Mouse (Mus musculus): ENCODE measurements around the gene Snx4.
A peak's percentile ranks its signal among the peaks of the same experiment; 100 is the strongest.

Gene Snx4

DNA sequence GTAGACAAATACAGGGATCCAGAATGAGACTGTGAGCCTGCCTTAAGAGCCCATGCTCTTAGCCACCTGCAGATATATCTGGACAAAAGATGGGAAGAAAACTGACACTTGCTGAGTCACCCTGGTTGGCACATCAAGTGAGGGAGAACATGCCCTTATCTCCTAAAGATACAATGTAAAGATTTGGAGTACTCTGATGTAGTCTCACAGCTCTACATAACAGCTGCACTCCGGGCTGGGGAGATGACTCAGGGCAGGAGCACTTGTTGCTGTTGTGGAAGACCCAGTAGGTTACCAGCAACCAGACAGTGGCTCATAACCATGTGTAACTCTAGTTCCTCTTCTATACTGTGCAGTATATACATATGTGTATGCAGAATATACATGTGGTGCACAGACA lies 31.8 kb downstream of the Snx4 start:
- DNase-seq = no peak

DNA sequence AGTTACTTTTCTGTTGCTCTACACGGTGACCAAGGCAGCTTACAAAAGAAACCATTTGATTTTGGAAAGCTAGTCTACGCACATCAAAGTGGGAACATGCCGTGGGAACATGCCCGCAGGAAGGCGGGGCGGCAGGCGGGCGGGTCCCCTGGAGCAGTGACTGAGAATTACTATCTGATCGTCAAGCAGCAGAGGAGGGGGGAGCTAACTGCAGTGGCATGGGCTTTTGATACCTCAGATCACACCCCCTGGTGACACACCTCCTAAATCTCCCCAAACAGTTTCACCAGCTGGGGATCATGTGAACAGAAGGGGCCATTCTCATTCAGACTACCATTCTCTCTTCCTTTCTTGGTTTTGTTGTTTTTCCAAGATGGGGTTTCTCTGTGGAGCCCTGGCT lies 37.3 kb downstream of the Snx4 start:
- DNase-seq = no peak

DNA sequence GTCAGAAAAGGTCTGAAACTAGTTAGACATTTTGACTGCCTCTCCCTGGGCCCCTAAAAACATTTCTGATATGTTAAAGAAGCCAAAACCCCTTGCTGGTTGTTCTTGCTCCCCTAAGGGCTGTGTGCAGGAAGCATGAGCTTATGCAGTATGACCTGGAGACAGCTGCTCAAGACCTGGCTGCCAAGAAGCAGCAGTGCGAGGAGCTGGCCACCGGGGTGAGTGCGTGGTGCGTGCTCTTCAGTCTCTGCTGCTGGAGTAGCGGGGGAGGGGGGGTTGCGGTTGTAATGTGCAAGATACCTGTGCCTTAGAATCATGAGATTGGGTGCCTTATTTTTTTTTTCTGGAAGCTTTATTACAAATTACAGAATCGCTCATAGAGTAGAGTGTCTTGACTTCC lies 38.7 kb downstream of the Snx4 start:
- DNase-seq = no peak

DNA sequence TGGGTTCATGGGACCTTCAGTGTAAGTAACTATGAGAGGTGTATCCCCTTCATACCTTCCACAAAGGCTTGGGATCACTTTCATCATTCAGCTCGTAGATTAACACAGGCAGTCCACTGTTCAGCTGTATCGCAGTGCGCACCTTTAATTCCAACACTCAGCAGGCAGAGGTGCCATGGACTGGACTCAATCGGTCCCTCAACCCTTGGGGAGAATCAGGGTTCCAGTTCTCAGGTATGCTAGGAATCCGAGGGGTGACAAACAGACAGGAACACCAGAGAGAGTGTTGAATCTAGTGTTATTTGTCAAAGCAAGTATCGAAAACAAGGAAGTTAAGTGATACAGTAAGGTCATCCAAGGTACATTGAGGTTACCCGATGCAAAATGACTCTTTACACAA lies 41.0 kb downstream of the Snx4 start:
- DNase-seq = no peak

DNA sequence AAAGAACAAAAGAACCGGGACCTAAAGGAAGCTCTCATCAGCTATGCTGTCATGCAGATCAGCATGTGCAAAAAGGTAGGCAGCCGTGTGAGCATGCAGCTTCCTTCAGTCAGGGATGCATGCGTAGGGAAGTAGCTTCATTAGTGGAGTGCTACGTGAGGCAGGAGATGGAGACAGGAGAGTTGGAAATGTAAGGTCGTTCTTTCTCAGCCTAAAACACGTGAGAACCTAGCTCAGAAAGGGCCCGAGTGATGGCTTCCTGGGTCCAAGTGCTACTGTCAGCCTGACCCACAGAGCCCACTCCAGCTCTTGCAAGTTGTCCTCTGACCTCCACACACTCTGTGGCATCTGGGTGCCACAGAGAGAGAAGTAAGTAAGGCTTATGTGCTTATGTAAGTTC lies 43.4 kb downstream of the Snx4 start:
- DNase-seq = no peak

DNA sequence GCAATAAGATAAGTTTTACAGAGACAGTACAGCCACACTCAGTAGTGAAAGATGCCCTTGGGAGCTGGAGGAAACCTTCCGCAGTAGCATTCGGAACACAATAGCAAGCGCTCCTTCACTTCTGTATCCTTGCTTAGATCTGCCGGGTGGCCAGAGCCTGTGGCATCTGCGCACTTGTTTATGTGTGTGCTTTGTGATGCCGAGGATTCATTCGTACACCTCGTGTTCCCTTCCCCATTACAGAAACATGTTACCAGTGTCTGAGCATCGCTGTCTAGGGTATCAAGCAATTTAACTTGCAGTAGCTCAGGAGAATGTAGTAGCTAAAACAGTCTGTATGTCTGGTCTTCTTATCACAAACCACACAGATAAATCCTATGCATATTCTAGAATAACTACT lies 44.1 kb downstream of the Snx4 start:
- DNase-seq = no peak

DNA sequence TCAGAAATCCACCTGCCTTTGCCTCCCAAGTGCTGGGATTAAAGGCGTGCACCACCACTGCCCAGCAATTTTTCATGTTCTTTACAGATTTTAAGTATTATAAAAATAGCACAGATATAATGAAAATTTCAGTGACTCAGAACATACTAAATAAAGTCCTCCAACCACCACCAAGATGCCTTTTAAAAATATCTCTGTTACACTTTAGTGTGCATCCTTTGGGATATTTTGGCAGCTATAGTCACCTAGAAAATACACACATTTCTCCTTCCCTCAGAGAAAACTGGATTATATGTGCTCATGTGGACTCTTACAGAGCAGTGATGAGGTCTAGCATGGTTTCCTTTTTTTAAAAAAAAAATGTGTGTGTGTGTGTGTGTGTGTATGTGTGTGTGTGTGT lies 46.3 kb downstream of the Snx4 start:
- DNase-seq = no peak

DNA sequence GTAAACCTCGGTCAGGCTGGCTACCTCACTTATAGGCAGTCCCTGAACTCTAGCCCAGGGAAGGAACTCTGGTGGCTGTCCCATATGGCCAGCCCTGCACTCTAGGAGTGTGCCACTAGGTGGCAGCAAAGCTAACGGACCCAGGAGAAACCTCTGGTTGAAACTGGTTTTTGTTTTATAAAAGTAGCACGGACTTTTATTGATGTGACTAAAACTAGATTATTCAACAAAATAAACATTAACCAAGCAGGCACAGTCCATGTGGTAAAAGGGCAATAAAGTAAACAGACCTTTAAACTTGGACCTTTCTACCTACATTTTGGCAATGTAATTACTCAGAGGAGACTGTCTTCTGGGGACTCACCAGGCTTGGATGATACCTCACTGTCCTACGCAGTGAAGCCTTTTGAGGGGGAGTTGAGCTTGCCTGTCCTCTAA lies 55.4 kb downstream of the Snx4 start:
- DNase-seq = peak; percentile 55

DNA sequence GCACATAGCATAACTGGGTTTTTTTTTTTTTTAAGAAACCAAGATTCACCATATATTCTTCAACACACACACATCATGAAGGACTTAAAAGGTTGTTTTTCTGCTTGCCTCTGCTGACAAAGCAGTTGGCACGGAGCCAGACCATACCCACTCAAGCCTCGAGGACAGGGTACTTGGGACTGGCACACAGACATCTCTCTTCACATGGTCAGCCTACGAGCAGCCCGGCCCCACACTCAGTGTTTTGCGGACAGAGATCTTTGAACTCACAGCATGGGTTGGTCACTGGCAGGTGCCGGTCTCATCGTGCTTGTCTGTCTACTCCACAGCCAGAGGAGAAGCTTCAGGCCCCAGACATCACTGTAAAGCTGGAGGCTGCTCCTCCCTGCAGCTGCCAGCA lies 56.5 kb downstream of the Snx4 start:
- DNase-seq = no peak

DNA sequence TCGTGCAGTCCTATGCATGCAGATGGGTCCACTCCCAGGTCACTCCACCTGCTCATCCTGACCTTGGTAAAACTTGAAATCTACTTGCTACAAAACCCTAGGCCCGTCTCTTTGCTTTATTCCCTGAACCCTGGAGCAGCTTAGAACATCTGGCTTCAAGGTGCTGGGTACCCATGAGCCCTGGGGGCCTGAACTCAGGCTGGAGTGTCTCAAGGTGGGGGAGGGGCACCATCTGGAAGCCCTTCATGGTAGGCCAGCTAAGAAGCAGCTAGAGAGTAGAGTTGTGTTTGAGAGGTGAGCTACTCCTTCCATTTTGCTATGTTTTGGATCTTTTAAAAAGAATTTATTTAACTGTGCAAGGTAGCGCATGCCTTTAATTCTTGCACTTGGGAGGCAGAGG lies 57.8 kb downstream of the Snx4 start:
- no peak for DNase-seq

DNA sequence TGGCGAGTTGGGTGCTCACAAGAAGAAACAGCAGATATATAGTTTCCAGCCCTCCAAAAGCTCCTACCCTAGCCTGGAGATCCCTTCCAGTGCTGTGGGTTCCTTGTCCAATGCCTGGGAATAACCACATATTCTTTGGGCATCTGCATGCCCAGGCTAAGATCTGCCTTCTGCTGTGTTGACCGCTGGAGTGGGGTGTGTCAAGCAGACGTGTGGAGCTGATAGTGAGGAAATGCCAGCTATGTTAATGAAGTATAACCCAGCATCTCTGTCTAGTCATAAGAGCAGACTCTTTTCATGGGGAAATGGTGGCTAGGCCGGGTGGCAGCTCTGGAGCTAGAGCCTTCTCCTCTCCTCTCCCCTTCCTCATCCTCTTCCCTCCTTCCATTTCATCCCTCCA lies 64.4 kb downstream of the Snx4 start:
- DNase-seq = no peak

DNA sequence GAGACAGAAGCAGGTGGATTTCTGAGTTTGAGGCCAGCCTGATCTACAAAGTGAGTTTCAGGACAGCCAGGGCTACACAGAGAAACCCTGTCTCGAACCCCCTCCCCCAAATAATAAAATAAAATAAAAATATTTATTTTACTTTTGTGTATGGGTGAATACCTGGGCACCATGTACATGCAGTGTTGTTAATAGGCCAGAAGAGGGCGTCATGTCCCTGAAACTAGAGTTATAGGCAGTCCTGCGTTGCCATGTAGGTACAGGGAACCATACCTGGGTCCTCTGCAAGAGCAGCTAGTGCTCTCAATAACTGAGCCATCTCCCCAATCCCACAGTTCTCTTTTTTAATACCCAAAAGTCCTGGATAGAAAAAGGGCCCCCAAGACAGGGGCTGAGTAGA lies 66.4 kb downstream of the Snx4 start:
- no peak for DNase-seq

DNA sequence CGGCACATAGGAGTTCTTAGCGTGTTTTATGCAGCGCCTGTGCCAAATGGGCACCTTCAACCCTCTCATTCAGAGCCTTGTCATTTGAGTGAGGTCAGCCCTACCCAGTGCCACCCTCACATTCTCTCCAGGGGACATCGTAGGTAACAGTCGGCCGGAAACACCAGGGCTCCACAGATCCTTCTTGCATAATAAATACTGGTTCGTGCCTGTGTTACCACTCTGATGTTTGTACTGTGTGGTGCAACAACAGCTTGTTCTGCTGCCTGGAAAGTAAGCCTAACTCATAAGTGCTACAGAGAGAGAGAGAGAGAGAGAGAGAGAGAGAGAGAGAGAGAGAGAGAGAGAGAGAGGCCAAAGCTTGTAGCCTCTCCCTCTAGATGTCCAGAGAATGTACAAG lies 66.8 kb downstream of the Snx4 start:
- DNase-seq = no peak

DNA sequence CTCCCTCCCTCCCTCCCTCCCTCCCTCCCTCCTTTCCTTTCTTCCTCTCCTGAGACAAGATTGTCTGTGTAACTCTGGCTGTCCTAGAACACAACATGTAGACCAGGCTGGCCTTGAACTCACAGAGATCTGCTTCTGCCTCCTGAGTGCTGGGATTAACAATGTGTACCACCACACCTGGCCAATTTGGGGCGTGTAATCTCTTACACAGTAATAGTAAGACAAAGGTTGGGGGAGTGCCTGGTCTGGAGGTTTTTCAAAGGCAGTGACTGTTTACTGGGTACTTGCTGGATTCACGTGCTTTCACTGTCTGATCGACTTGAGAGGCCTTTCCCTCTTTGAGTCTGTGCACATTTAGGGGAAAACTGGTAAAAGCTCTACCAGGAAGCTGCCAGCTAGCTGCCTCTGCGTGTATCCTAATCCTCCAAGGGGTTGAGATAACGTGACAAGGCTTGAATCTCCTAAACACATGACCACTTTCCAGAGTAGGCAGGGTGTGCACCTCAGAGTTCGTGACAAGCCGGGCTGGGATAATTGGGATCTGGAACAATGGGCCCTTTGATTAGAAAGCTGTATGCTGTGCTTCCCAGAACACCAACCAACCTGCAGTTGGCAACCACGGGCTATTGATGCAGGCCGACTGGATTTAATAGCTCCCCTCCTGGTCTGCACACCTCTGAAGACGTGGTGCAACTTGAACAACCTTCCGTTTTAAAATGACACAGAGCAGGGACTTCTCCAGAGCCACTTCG lies 74.6 kb downstream of the Snx4 start:
- DNase-seq = no peak

DNA sequence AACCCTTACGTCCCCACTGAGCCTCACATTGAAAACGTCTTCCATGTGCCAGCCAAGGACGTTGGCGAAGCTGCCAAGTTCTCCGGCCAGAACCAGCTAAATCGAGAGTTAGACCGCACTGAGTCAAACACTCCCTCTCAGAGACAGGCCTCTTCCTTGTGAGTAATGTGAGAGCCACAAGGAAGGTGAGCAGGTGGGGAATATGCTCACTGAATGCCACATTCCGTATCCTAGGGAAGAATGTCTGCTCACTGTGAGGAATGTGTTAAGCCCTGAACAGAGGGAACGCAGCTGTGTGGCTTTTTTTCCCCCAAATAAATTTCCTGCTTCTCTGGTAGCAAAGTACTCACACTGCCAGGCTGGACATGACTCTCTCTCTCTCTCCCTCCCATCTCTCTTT lies 75.3 kb downstream of the Snx4 start:
- DNase-seq = no peak

DNA sequence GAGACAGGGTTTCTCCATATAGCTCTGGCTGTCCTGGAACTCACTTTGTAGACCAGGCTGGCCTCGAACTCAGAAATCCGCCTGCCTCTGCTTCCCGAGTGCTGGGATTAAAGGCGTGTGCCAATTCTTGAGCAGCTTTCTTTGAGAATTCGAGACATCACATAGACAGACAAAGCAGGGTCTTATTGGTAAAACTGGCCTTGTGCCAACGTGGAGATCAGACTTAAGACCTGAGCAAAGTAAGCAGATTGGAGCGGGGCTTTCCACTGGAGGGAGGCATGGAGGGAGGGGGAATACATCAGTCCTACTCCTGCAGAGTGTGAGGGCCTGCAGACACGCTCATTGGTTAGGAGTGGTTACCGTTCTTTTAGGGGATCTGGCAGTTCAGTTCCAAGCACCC lies 75.9 kb downstream of the Snx4 start:
- no peak for DNase-seq

DNA sequence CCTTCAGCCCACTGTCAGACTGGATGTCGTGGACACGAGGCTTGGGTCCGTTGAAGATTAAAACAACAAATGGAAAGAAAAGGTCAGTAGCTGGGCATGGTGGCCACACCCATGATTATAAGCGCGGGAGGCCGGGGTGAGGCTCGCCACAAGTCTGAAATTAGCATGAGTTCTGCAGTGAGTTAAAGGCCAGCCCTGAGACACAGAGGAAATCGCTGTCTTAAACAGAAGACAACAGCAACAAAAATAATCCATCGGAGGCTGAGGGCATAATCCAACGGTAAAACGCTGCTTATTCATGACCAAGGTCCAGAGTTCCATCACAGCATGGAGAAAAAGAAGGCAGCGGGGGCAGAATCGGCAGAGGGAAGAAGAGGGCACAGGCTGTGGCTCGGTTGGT lies 81.8 kb downstream of the Snx4 start:
- DNase-seq = no peak

DNA sequence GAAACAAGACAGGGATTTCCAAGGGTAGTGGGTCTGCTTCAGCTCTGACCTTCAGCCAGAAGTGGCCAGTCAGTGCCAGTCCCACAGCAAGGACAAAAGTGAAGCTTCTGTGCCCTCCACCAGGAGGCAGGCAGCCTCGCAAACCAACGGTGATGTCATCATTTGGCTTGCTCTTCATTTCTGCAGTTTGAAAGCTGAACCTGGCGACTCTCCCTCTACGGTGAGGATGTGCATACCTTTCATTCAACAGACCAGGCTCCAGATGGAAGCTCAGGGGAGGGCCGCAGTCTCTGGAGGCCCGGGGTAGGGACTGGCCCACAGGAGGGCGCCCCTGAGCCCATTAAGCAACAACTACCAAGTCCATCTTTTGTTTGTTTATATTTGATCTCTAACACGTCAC lies 85.9 kb downstream of the Snx4 start:
- peak; percentile 64 for DNase-seq

DNA sequence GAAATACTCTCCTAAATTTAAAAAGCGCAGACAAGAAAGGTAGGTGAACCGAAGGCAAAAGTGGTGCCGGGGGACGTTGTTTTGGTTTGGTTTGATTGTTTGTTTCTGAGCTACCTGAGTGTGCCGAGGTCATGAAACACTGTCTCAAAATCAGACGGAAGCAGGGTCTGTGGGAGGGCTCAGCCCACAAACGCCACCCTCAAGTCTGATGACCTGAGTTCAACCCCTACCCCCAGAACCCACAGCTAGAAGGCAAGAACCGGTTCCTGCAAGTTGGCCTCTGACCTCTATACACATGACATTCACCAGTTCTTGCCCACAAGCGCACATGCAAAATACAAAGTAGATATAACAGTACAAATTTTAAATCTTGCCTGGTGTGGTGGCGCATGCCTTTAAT lies 86.4 kb downstream of the Snx4 start:
- no peak for DNase-seq

DNA sequence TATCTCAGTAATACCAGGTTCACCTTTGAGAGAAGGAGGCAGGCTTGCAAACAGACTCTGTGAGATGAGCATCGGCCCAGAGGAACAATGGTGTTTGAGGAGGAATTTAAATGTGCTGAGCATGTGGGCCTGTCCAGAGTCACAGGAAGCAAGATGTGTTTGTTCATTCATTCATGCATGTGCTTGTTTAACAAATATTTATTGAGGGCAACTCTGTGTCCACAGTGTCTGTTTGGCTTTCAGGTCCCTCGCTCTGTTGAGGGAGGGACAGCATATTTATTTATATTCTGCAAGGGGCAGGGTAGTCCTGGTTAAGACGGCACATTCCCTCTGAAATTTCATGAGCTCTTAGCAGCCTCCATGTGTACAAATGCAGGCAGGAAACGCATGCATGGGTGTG lies 87.2 kb downstream of the Snx4 start:
- no peak for DNase-seq

DNA sequence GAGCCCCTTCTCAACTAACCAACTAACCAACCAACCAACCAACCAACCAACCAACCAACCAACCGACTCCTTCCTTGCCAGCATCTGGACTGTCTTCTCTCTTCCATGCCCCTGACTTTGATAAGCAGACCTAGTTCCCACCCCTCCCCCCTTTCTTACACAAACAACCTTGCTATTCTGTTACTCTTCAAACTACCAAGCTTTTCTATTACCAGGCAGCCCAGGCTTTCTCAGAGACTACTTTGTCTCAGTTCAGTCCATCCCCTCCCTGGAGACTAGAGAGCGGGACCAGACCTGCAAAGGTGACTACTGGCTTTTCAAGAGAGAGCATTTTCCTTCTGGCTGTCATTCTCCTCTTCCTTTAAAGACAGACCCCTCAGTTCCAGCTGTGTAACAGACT lies 88.2 kb downstream of the Snx4 start:
- DNase-seq = no peak

DNA sequence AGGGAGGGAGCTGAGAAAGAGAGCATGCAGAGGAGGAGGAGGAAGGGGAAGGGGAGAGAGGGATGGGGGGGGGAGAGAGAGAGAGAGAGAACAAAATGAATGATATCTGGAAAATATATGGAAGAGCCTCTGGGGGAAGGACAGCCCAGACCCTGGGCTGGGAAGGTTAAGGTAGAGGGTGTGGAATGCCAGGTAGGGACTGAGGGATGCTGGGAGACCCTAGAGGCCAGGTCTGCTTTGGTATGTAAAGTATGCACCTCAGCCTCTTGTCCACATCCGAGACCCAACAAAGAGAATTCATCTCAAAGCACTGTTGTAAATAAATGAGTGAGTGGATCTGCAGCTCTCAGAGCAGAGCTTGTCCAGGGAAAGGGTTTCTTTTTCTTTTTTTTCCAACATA lies 91.1 kb downstream of the Snx4 start:
- no peak for DNase-seq

DNA sequence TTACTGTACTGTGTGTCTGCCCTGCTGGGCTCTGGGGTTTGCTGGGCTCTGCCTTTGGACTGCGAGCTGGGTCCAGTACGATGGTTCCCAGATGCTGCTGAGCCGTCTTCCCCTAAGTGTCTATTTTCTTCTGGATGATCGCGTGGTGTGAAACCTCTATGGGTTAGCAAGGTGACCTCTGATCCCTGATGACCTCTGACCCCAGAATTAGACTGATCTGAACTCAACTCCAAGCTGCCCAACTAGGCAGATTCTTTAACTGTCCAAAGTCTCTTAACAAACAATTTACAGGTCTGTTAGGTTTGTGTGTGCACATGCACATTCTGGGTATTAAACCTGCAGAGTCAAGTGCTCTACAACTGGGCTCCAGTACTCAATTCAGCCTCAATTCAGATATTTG lies 91.9 kb downstream of the Snx4 start:
- DNase-seq = no peak

DNA sequence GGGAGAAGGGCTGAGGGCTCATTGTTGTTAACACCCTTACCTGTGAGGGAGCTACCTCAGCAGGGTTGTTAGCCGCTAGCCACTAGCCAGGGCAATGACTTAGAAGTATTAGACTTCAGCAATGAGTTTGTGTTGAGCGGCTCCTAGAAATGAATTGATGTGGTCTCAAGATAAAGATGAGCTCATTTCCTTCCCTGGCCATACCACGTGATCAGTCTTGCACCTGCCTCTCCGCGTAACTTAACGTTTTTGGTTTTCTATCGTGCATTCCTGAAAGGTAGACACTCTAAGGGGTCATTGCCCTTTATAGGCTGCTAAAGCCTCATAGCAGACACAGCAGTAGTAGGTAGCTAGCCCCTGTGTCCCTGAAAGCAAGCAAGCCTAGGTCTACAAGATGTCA lies 92.4 kb downstream of the Snx4 start:
- DNase-seq = no peak

DNA sequence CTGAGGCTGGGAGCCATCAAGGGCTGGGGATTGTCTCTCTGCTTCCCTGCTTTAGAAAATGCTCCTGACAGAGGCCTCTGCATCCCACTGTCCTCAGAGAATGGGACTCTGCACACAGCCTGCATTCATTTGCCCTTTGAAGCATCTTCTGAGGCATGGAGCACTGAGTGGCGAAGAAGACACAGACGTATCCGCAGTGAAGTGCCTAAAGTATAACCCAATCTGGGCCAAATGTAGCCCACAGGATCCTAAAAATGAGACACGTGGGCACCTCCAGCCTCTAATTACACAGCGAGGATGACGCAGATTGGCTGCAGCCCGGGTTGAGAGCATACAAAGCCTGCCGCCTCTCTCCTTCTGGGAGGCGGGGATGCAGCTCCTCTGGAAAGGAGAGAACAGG lies 93.1 kb downstream of the Snx4 start:
- peak; percentile 73 for DNase-seq

DNA sequence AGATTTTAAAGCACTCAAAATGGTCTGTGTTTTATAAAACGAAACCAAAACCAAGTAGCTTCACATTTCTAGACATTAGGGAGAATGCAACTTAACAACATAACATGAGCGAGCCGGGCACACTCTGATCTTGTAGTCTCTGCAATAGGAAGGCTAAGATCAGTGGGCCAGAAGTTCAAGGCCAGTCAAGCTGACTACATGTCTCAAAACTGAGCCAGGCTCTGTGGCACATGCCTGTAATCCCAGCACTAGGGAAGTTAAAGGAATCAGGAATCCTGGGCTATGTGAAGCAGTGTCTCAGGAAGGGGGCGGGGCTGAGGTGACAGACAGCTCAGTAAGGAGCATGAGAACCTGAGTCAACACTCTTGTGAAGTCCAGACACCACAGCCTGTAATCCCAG lies 93.6 kb downstream of the Snx4 start:
- DNase-seq = peak; percentile 31

All from right cerebral cortex, postnatal 25 days (tissue).